Mouse (Mus musculus) frontal cortex, postnatal 25 days (tissue): ENCODE results near the gene Ldlrad3.

ENCODE experiments used
- DNase-seq, 2 experiments: peaks; one replicate each; pipeline ENCODE4 v3.0.0; 2022; ENCODE audit warnings: low spot score in 2 of 2

Gene Ldlrad3

DNA sequence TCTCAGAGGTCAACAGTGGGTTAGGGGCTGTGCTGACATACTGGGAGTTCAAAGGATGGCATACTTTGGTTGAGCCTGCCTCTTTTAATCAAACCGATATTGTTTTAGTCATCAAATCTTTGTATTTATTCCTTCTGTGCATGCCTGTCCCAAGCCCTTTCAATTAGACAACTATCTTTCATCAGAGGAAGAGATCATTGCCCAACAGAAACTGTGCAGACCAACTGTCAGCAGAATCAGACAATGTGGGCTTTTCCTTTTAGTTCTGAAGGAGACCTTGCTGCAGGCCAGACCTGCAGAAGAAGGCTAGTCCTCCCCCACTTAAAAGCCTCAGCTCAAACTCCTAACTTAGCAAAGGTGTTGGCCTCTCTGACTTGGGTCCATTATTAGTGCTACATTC, 41.9 kb downstream of the Ldlrad3 start:
- DNase-seq: no peak

DNA sequence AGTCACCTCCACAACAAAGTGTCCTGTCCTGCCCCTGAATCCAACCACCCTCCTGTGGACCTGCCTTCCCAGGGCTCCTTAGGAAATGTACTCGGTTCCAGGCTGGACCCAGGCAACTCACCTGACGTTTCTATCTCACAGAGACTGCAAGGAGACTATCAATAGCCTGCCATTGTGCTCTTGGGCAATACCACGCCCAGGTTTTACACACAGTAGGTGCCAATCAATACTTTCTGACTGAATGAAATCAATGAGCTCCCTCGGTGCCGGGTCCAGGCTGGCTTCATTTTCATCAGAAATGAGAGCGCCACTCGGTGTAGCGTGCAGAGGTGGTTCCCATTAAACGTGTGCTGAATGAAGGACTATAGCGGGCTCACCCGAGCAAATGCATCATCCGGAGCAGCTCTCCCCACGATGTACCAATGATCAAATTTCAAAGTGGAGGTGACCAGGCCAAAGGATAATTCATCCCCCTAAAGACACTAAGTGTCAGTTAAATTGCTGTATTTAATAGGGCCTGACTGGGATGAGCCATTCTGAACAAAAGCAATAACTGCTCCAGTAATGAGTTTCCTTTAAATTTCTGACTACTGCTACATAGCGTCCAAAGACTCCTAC, 43.4 kb downstream of the Ldlrad3 start:
- no peak for DNase-seq

DNA sequence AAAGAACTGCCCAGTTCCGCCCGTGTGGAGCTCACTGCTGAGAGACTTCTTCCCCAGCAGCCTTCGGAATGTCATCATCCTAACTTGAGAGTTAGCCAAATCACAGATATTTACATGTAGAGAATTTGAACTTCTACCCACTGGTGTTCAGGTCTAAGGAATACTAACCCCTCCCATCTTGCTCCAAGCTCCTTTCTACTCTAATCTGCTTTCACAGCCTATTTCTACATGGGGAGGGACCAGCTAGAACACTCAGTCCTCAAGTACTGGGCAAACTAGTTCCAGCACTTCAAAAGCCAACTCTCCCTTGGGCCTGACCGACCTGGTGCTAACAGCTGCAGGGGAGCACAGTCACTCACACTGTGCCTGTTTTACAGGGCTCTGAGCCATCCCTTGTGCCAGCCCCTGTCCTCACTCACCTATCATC, 44.0 kb downstream of the Ldlrad3 start:
- DNase-seq: no peak

DNA sequence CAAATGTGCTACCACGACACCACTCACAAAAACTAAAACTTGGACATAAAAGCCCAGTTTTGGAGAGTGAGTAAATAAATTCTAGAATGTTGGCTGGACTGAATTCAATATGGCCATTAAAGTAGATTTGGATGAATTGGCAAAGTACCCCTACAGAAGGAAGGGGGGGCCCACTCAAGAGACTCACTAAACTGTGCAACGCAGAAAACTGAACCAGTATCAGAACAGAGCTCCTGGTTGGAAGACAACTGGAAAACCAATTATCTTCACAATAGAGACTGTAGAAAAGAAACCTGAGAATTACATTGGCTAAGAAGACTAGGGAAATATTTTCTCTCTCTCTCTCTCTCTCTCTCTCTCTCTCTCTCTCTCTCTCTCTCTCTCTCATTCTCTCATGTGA, 45.0 kb downstream of the Ldlrad3 start:
- no peak for DNase-seq

DNA sequence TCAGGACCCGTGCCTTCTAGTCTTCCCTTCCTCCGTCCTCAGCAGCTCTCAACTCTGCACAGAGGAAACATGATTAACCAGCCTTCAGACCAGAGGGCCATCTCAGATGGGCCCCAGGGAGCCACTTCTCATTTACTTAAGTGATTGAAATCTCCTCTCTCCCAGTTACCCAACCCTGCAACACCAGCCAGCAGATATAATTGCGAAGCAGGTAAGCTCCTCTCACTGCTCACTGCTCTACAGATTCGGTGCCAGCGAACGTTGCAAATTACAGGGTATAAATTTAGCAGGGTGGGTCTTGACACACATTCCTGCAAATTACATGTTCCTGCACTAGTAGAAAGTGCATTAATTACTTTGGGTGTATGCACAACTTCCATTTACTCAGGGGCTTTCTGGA, 48.3 kb downstream of the Ldlrad3 start:
- DNase-seq: no peak

DNA sequence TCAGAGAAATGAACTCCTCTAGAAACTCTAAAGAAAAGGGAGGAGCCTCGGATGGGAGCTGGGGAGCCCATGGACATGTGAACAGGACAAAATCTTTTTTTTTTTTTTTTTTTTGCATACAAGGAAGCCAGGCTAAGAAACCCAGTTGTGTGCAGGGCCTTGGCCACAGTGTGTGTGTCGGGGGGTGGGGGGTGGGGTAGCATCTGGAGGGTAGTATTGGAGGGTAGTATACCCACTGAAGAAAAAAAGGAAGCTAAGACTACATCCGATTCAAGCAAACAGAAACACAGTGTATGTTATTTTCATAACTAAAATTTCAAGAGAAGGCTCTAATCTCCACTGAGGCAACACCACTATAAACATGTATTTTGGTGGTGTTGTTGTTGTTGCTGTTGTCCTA, 50.0 kb downstream of the Ldlrad3 start:
- DNase-seq: no peak

DNA sequence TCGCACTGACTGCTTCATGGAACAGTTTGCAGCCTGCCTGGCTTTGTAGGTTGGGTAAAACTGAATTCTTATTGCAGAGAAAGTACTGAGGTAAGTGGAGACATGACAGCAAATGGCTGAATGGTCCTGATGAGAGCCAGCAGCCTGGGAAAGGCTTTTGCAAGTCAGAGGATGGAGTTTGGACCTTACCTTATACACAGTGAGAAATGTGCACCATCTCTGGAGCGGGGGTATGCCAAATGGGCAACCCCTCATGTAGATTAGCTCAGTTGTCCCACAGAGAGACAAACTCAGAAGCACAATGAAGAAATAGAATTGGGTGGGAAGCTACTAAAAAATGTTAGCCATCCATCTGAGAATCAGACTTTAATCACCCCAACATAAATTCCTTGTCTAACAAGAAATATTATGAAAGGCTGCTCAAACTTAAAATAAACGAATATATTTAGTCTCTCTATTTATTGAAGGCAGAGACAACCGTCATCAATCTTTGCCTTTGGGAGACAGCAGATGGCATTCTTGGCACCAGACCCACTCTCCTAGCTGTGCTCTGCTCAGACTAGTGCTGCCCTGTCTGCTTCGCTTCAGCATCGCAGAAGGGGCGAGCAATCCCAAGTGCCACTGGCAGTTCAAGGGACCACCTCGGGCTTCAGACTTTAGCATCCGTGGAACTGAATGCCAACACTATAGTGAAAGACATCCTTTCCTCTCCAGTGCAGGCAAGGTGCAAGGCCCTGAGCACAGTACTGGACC, 51.5 kb downstream of the Ldlrad3 start:
- DNase-seq: peak; percentile 46 to 58

DNA sequence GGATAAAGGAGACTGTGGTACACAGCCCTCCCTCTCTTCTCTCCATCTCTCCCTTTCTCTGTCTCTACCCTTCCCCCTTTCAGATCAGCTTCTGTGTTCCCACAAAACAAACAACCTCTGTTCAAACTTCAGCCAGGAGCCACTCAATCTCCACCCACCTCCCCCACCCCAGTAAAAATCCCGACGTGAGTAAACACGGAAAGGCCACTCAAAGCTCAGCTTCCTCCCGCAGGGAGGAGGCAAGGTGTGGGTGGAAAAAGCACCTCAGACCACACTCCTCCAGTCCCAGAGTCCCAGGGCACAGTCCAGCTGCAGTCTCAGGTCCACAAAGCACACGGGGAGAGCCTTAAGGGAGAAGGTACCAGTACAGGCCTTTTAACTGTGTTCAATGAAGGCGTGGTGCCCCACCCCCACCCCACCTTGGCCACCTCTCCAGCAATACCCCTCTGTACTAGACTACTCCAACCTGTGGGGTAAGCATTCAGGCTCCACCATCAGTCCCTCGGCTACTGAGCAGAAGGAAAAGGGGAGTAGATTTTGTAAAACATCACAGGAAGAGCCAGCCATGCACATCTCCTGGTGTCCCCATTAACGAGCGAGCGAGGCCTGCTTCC, 53.1 kb downstream of the Ldlrad3 start:
- no peak for DNase-seq

DNA sequence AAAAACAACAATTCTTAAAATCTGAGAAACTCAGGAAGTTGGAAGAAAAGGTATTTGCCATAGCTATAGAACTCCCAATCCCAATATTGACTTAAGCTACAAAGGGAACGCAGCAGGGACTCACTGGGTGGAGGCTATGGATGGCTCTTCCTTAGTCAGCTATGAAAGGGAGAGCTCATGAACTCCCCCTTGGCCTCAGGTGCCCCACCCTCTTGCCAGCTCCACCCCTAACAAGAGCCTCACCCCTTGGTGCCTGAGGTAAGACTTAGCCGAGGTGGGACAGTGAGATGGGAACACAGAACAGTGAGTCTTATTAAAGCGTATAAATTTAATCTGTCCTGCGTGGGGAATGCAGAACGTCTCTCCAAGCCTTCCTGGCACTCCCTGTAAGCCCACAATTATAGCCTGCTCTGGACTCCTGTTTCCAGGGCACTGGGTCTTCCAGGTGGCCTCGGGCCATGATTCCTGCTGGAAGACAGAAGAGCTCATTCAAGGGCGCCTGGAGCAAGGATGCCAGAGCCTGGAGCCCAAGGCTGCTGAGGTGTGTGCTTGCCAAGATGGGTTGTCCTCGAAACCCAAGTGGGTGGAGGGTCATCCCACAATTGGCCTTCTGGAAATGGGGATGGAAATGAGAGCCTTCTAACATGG, 55.9 kb downstream of the Ldlrad3 start:
- peak in 1 of 2 experiments; percentile 36 for DNase-seq

DNA sequence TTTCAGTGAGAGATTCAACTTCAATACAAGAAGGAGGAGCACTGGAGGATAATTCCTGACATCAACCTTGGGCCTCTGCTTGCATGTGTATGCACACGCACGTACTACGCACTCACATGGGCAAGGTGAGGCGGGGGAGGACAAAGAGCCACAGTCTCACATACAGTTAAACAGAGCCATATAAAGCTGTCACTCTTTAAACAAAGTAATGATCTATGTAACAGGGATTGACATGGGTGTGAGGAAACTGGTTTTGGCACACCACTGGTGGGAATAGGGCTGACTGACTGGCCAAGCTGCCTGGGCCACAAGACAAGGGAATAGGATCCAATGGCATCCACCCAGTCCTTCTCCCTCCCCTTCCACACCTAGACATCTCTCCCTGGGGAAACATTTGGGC, 57.0 kb downstream of the Ldlrad3 start:
- no peak for DNase-seq

DNA sequence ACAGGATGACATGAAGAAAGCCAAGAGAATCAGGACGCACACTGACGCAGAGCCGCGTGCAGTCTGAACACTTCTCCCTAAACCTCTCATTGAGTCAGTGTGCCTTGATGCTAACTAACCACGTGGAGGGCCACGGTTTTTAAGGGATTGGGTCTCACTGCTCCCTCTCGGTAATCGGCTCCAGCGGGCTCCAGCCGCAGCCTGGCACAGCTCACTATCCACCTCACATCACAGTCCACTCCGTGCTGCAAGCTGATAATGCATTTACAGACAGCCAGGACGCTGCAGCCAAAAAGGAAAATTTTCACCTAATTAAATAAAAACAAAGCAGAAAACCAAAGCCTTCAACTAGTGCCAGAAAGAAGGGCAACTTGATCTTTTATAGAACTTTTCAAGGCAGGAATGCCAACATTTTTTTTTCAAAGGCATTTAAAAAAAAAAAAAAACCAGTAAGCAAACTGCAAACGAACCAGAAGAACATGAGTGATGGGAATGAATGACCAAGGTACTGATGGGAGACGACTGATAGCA, 57.6 kb downstream of the Ldlrad3 start:
- DNase-seq: no peak

DNA sequence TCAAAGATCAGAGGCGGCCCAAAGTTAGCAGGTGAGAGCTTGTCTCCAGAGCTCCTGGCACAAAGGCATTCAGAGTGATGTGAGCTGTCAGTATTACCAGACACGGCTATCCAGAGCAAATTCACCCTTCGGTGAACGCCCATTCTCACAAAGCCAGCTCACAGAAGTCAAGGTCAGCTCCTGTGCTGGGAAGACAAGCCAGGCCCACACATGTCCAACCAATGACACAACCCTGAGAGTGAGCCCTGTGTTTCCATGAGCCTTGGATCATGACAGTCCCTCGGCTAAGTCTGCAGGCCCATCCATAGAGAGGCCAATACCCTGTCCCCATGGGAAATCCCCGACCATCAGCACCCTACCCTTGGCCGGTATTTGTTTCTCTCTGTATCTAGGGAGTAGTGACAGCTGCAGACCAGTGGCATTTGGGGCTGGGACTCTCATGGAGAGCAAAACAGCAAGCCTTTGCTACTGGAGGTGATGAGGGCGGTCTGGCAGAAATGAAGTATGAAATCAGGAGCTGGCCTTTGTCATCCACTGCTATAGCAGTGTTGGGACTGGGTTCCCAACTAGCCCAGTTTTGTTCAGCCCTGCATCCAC, 58.3 kb downstream of the Ldlrad3 start:
- no peak for DNase-seq

DNA sequence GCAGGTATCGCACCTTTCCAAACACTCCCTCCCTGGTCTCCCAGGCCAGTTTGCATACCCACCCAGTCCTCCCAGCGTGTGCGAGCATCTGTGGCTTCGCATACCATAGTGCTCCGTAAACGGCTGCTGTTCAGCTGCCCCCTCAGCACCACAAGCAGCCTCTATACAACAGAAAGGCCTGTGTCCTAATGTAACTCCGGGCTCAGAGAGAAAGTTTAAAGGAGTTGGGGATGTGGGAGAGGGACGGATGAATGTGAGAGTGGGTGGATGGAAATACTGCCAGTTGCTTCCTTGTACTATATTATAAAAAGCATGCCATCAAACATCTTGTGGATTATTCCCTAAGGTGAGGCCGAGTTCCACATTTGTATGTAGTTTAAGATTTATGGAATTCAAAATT, 59.0 kb downstream of the Ldlrad3 start:
- DNase-seq: no peak

DNA sequence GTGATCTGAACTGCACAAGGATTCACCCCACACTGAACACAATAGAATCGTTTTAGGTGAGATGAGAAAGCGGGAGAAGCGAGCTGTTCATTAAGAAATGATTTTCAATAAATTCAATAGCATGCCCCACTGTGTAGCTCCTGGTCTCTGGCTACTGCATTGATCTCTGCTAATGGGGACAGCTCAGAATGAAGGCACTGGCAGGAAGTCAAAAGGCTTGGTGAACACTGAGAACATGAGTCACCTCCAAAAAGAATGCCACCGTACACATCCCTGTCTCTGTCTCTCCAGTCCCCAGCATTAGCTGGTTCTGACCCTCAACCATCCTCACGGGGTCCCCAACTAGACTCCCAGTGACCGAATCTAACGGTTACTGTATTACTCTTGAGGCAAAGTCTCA, 60.1 kb downstream of the Ldlrad3 start:
- DNase-seq: no peak

DNA sequence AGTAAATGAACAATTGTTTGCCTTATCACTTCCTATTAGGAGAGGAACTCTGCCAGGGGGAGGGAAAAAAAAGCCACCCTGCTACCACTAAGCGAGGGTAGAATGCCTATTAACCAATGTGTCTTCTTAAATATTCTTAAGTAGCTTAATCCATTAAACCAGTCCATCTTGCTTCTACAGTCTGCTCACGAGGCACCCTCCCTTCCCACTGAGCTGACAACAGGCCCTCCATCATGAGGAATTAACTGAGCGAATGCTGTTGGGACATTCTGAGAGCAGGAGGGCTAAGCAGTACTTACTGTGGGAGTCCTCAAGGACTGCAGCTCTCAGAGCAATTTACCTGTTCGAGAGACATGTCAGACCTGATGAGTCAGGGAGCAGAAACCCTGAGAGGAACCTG, 61.1 kb downstream of the Ldlrad3 start:
- DNase-seq: no peak

DNA sequence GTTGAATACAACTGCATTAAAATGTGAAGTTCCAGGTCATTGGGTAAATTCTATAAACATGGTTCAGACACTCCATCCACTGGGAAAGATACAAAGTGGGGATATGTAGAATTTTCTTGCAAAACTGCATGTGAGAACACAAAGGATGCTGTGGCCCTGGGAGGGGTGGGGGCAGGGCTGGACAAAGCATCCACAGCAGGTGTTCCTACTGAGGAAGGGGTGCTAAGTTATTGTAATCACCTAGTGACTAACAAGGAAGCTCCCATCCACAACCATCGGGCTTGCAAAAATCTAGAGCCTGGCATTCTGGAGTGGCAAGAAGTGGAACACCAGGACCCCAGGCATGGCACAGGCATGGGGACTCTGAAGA, 64.1 kb downstream of the Ldlrad3 start:
- DNase-seq: no peak

DNA sequence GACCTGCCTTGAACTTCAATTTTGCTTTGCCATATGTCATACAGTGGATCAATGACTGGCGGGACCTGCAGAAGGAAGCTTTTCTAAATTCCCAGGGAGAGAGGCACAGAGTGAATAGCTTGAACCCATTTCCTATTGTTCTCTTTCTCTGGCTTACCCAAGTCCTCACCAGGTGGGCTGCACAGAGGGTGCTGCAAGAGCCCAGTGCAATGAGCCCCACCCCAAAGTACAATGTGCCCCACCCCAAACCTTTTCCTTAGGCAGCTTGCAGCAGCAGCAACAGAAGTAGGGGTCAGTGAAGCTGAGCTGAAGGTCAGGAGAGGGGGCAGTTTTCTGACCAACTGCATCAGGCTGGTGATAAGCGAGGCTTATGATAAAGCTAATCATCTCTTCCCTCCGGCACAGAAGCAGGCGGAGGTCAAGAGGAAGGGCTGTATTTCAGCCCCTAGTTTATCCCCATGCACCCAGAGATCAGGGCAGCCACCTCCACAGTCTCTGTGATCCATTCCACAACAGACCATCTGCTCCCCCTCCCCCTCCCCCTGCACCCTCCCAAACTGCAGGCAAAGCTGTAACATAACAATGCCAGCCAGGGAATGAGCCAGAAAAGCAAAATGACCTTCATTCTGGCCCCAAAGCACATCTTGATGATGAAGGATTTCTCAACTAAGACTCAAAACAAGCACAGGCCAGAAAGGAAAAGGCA, 64.6 kb downstream of the Ldlrad3 start:
- no peak for DNase-seq

DNA sequence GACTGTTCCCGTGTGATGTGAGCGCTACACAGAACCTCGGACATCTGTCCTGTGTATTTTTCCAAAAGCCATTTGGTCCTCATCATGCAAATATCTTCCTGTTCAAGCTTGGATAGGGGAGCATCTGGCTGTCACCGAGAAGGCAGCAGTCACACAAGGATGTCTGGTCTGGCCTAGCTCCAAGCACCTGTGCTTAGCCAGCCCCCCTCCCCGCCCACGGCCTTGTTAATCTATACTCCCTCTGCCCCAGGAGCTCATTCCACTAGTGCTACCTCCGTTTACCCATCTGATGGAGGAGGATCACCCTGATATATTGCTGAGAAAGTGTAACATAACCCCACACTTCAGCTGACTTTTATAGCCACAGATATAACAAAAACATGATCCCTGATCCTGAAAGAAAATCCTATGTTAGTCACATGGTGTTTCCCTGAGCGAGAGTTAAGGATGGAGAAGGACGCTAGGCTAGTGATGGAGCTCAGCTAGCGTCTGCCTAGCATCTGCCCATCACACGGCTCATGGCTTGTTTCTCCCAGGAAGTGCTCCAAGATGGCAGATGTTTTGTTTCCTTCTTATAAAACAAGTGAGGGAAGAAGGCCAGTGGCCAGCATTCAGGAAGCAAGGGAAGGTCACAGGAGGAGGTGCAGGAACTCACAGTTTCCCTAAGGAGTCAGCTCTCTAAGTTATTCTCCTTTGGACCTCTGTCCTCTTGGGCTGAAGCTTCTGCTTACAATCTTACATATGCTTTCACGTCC, 66.3 kb downstream of the Ldlrad3 start:
- DNase-seq: no peak

DNA sequence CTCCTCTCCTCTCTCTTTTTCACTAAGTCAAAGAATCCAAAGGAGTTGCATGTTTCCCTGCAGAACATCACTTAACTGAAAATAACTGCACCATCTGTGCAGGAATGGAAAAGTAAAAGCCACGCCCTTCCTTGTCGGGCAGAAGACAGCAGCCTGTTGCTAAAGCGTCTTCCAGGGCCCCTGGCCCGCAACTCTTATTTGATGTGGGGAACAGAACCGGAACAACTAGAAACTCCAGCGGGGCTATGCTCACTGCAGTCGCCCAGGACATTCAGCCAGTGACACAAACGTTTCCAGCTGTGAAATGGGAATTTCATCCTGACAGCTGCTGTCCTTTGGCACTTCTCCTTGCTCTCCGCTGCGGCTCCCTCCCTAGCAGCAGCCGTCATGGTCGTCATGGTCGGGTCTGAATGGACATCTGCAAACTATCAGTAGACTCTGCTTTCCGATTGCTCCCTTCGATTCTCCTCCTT, 67.2 kb downstream of the Ldlrad3 start:
- no peak for DNase-seq

DNA sequence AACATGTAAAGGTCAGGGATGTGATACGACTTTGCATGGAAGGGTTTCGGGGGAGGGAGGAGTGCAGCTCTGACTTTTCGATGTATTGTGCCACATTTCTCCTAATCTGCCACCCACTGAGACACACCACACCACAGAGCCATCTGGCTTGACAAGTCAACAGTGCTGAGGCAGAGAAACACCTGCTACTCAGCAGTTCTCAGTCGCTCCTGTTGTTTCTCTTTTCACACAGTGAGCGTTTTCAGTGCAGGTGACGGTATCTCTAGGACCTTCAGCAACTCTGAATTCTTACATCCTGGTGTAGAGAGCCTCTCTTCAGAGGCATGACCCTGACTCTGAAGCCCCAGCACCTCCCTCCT, 68.8 kb downstream of the Ldlrad3 start:
- no peak for DNase-seq
